Mouse (Mus musculus): ENCODE results near the gene BC051665.
A peak's percentile ranks its signal among the peaks of the same experiment; 100 is the strongest.

BC051665 gene

GRCm38 (mm10) chr13:60786264-60786663 lies at the start of gene BC051665:
Gene BC051665, minus strand, starts transcription at chr13:60786364.
- DNase-seq: no peak

GRCm38 (mm10) chr13:60826052-60826451 lies 39.9 kb upstream of the BC051665 start:
- no peak for DNase-seq

- DNase-seq: no peak
Observed at GRCm38 (mm10) chr13:60820486-60821175, 34.5 kb upstream of the BC051665 start.

- DNase-seq: peak; percentile 8
Observed at GRCm38 (mm10) chr13:60819469-60819868, 33.3 kb upstream of the BC051665 start.

- no peak for DNase-seq
Observed at GRCm38 (mm10) chr13:60813722-60814121, 27.6 kb upstream of the BC051665 start.

- DNase-seq: no peak
Observed at GRCm38 (mm10) chr13:60812768-60813167, 26.6 kb upstream of the BC051665 start.

GRCm38 (mm10) chr13:60809690-60810089 lies 23.5 kb upstream of the BC051665 start:
- DNase-seq: no peak

GRCm38 (mm10) chr13:60802749-60803148 lies 16.6 kb upstream of the BC051665 start, which contains the start of gene Ctsll3:
Gene Ctsll3, minus strand, starts transcription at chr13:60802849.
- DNase-seq: no peak

- DNase-seq: no peak
Observed at GRCm38 (mm10) chr13:60789466-60789865, 3.3 kb upstream of the BC051665 start.

- DNase-seq: no peak
Observed at GRCm38 (mm10) chr13:60783301-60783700, 2.9 kb downstream of the BC051665 start.

- no peak for DNase-seq
Observed at GRCm38 (mm10) chr13:60780534-60780933, 5.6 kb downstream of the BC051665 start.

- no peak for DNase-seq
Observed at GRCm38 (mm10) chr13:60761161-60761560, 25.0 kb downstream of the BC051665 start.

GRCm38 (mm10) chr13:60760392-60760791 lies 25.8 kb downstream of the BC051665 start:
- no peak for DNase-seq

GRCm38 (mm10) chr13:60759136-60759535 lies 27.0 kb downstream of the BC051665 start:
- no peak for DNase-seq

- DNase-seq: no peak
Observed at GRCm38 (mm10) chr13:60757292-60757691, 28.9 kb downstream of the BC051665 start.

GRCm38 (mm10) chr13:60755251-60755650 lies 30.9 kb downstream of the BC051665 start:
- DNase-seq: no peak

GRCm38 (mm10) chr13:60753216-60753615 lies 32.9 kb downstream of the BC051665 start:
- no peak for DNase-seq

GRCm38 (mm10) chr13:60750930-60751329 lies 35.2 kb downstream of the BC051665 start:
- DNase-seq: no peak

GRCm38 (mm10) chr13:60748556-60748955 lies 37.6 kb downstream of the BC051665 start:
- DNase-seq: no peak

- no peak for DNase-seq
Observed at GRCm38 (mm10) chr13:60747201-60747600, 39.0 kb downstream of the BC051665 start.

GRCm38 (mm10) chr13:60746271-60746670 lies 39.9 kb downstream of the BC051665 start:
- no peak for DNase-seq

GRCm38 (mm10) chr13:60745358-60745757 lies 40.8 kb downstream of the BC051665 start:
- no peak for DNase-seq

- no peak for DNase-seq
Observed at GRCm38 (mm10) chr13:60744736-60745135, 41.4 kb downstream of the BC051665 start.

- peak; percentile 81 for DNase-seq
Observed at GRCm38 (mm10) chr13:60744078-60744460, 42.1 kb downstream of the BC051665 start.
